Mouse (Mus musculus) right cerebral cortex, postnatal 36 days (tissue): ENCODE data around the gene Car14.
"Not testable (repeated sequence)": the region's sequence is repeated elsewhere in the genome, so short reads cannot be mapped to it uniquely, and the experiment has no call there.

Experiments
- DNase-seq, 2 experiments: peaks; one replicate each; pipeline ENCODE4 v3.0.0; 2022; ENCODE audit warnings: low spot score in 2 of 2, mixed read lengths in 1 of 2

Gene Car14

DNA sequence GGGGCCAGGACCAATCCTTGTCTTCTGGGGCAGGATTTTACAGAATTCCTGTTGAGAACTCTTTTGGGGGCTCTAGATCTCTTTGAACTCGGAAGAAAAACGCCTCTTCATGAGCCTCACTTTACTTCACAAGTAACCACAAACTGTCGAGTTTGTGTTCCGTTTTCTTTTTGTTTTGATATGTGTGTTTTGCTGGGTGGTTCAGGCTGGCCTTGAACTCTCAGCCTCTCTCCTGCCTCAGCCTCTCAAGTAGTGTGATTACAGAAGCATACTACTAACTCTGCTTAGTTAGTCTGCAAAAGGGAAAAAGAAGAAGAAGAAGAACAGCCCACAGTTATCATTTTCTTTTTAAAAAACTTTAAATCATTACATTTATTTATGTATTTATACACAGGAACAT lies 19.7 kb upstream of the Car14 start:
- DNase-seq = no peak

GRCm38 (mm10) chr3:95923429-95923828 lies 18.9 kb upstream of the Car14 start:
- DNase-seq = not testable (repeated sequence)

- not testable (repeated sequence) for DNase-seq
Observed at GRCm38 (mm10) chr3:95920532-95920931, 16.0 kb upstream of the Car14 start.

DNA sequence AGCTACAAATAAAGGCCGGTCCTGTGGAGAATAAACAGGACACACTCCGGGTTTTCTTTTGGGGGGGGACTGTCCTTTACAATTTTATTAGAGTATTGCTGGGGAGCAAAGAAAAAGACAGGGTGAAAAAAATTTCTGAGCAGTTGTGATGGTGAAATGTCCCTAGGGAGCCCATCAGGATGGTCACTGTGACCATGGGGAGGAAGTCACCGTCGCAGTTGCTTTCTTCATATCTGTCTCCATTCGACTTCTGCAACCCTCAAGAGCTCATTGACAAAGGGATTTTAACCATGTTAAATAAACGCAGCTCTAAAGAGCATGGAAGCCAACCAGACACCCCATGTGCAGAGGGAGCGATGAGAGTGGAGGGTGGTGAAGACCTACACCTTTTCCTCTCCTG lies 12.3 kb upstream of the Car14 start:
- no peak for DNase-seq

- DNase-seq = no peak
Observed at GRCm38 (mm10) chr3:95914706-95915105, 10.2 kb upstream of the Car14 start.

GRCm38 (mm10) chr3:95907613-95908012 lies 3.1 kb upstream of the Car14 start:
- no peak for DNase-seq

GRCm38 (mm10) chr3:95906860-95907259 lies 2.4 kb upstream of the Car14 start:
- DNase-seq = no peak

- DNase-seq = no peak
Observed at GRCm38 (mm10) chr3:95905940-95906492, 1.5 kb upstream of the Car14 start.

GRCm38 (mm10) chr3:95905146-95905939 lies 852 bp upstream of the Car14 start:
- peak in 1 of 2 experiments; percentile 60 for DNase-seq

DNA sequence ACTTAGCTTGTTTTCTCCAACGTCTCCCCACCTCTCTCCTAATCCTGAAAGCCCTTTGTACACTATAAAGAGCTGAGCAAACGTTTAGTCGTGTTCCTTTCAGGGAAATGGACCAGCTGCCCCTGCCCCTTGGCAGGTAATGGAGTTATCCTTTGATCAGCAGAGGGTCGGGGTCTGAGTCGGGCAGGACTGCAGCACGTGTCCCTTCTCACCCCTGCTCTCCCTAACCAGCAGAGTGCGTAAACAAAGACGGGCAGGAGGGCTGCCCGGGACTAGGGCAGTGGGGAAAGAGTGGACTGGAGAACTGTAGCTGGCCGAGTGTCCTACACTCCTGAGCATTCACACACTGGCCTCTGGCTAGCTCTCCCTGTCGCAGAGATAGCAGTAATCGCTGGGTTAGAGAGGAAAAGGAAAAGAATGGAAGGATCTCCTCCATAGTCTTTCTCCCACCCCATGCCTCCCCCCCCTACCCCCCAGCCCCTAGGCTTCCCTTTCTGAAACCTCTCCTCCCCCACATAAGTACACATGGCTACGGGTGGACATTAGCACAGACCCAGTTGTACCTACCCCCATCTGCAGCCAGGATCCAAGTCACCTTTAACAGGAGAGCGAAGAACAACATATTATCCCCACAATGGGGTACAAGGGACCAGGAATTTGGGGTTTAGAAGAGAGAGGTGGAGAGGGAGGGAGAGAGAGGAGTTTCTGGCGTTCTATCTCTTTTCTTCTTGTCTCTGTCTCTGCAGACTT lies 563 bp downstream of the Car14 start:
- DNase-seq = no peak

- no peak for DNase-seq
Observed at GRCm38 (mm10) chr3:95902643-95903042, 1.8 kb downstream of the Car14 start.

GRCm38 (mm10) chr3:95902373-95902625 lies 2.2 kb downstream of the Car14 start:
- no peak for DNase-seq

GRCm38 (mm10) chr3:95901616-95902372 lies 2.7 kb downstream of the Car14 start:
- DNase-seq = no peak

DNA sequence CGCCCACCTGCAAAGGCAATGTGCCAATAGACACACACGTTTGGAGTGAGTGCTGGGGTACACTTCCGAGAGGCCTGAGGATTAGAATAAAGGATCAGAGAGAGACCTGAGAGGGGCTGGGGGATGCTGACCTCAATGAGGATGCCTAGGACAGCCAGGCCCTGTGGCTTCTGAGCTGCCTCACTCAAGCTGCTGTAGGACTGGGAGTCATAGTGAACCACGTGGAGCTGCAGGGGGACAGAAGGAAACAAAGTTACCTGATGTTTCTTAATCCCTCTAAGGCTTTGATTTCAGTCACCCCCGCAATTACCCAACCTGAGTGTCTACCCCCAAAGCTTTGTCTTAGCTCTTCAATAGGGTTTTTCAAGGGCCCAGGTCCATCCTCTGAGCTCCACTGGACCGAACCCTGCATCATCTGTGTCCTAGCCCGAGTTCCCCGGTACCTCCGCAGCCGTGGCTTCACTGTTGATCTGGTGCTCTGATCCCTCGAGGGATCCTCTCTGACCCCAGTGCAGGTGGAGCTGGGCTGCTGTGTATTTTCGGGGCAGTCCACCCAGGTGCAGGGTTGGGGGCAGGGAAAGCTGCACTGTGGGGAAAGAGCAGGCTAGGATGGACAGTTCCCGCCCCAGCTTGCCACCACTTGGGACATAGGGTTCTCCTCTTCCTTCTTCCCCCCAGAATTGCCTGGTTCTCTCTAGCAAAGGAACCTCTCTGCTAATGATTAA lies 4.5 kb downstream of the Car14 start:
- DNase-seq = no peak

- not testable (repeated sequence) for DNase-seq
Observed at GRCm38 (mm10) chr3:95895501-95895900, 9.0 kb downstream of the Car14 start.

DNA sequence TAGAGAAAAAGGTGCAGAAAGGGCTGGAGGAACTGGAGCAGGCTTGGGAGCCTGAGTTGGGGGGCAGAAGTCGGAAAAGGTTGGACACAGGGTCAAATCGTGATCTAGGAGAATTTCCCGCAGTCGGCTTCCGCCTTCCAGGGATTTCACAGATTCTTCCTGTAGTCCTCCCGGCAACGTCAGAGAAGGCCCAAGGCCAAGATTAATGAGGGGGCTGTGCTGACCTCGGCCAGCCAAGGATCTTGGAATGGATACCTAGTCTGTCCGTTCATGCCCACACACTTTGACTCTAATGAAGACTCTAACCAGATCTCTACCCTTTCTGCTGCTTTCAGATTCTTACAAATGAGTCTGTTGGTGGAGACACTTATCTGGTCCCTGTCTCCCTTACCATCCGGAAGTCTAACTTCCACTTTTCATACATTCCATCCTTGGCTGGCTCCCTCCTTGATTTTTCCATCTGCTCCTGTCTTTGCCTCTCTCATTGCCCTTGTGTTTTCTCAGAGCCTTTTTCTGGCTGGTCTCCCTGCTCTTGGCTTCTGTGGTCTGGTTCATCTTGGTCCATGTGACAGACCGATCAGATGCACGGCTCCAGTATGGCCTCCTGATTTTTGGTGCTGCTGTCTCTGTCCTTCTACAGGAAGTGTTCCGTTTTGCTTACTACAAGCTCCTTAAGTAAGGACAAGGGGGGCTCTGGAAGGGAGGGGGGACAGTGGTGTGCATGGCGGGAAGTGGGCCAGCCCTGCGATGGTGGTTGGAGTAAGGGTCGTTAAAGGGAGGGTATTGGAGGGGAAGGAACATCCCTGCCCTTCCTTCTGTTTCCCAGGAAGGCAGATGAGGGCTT lies 10.0 kb downstream of the Car14 start:
- no peak for DNase-seq

- peak; percentile 97 for DNase-seq
Observed at GRCm38 (mm10) chr3:95893606-95894316, 10.7 kb downstream of the Car14 start, which contains the start of gene Aph1a. Aph1a (plus strand) TSS chr3:95893969.

GRCm38 (mm10) chr3:95893126-95893525 lies 11.4 kb downstream of the Car14 start:
- no peak for DNase-seq

- no peak for DNase-seq
Observed at GRCm38 (mm10) chr3:95892066-95893052, 12.1 kb downstream of the Car14 start.
